Mouse (Mus musculus) central nervous system, embryonic 14 days (tissue): ENCODE results near the gene Pls1. TPM values are rescaled to one million over a fixed set of nuclear protein-coding genes. Genes with fewer than 3 reads are reported as not detected.

ENCODE experiments used
- polyA plus RNA-seq: library from polyadenylated mRNA; depleted of rRNA; stranded (reverse); fragments of >200 nt; gene quantifications from 2 replicates; pipeline ENCODE4 v1.2.3, GENCODE M21; 2012; rRNA removed

Gene Pls1
- polyA plus RNA-seq, result 1.1 and 1.3 TPM in 2 replicates

DNA sequence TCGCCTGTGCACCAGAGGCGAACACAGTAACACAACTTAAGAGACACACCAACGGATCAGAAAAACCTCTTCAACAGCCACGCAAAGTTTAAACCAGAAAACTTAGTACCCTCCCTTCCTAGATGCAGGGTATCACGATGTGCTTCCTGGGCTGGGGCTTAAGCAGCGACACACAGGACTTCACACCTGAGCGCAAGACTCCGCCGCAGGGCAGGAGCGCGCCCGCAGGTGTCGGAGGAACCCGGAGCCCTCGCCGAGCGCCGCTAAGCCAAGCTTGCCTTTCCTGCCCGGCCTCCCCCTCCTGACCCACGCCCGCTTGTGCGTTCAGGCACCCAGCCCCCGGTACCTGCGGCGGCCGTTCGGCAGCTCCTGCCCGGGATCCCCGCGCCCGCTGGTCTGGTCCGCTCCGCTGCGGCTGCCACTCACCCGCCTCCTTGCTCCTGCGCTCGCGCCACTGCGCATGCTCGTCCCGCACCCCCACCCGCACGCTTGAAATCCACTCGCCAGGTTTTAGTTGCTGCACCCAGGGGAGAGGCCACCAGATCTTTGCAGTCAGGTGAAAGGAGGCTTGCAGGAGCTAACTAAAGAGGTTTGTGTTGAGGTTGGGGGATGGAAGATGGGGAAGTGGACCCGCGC, at the start of gene Pls1:
TSS of gene Pls1 (minus strand) at position 487 of the 636 bp plus-strand sequence.

GRCm38 (mm10) chr9:95857414-95858026, 12.4 kb upstream of the Pls1 start, which contains the start of gene Atr:
Atr (plus strand) TSS chr9:95857597.

GRCm38 (mm10) chr9:95750037-95750511, 95.0 kb downstream of the Pls1 start, which contains the start of gene Trpc1:
Trpc1 (minus strand) TSS chr9:95750375.

Other genes with a start within 250 kb of the Pls1 start
- 0.49 and 1.4 TPM in 2 replicates for gene Pcolce2, start 207.7 kb downstream of the Pls1 start, polyA plus RNA-seq
- 6.8 and 7.3 TPM in 2 replicates for gene Trpc1, start 94.9 kb downstream of the Pls1 start, polyA plus RNA-seq
- 11.3 and 12.6 TPM in 2 replicates for gene Atr, start 12.3 kb upstream of the Pls1 start, polyA plus RNA-seq
- gene Xrn1, start 109.4 kb upstream of the Pls1 start, polyA plus RNA-seq, result 14.9 TPM in 2 replicates